Mouse (Mus musculus) neural tube, embryonic 12.5 days (tissue): ENCODE measurements around the gene Stard10. TPM values are rescaled to one million over a fixed set of nuclear protein-coding genes. Genes with fewer than 3 reads are reported as not detected.

Source experiments
- ATAC-seq: fragments of 200-750 bp; cut with Nextera tagmentation; 2 replicates; pipeline ENCODE4 v1.8.0; 2017; ENCODE audit warnings: low read depth, mild to moderate bottlenecking, moderate TSS enrichment, moderate library complexity; ENCODE audit not compliant: low FRiP score
- H3K27ac ChIP-seq: fragments of 300-500 bp; sonication (generic); 2 replicates; pipeline ENCODE4 v1.5.1; 2016
- H3K27me3 ChIP-seq: fragments of 300-500 bp; sonication (generic); replicated peaks from 2 replicates; pipeline ENCODE4 v1.6.1; 2016; ENCODE audit warnings: mild to moderate bottlenecking
- H3K36me3 ChIP-seq: fragments of 300-500 bp; sonication (generic); 2 replicates; pipeline ENCODE4 v1.6.1; 2016; ENCODE audit warnings: mild to moderate bottlenecking
- H3K4me1 ChIP-seq: fragments of 300-500 bp; sonication (generic); 2 replicates; pipeline ENCODE4 v1.6.1; 2016
- H3K4me2 ChIP-seq: fragments of 300-500 bp; sonication (generic); replicated peaks from 2 replicates; pipeline ENCODE4 v1.6.1; 2016; ENCODE audit warnings: mild to moderate bottlenecking
- H3K4me3 ChIP-seq: fragments of 300-500 bp; sonication (generic); 2 replicates; pipeline ENCODE4 v1.5.1; 2016
- H3K9ac ChIP-seq: fragments of 300-500 bp; sonication (generic); 2 replicates; pipeline ENCODE4 v1.6.1; 2016; ENCODE audit warnings: mild to moderate bottlenecking
- H3K9me3 ChIP-seq: fragments of 300-500 bp; sonication (generic); 2 replicates; pipeline ENCODE4 v1.6.1; 2016; ENCODE audit warnings: mild to moderate bottlenecking
- WGBS: fragments of 180-500 bp; shearing (Covaris S2); methylation state at CpG from one replicate; pipeline ENCODE4 v1.1.7; 2016; 5-methylcytosine and 5-hydroxymethylcytosine counted together
- polyA plus RNA-seq: library from polyadenylated mRNA; unstranded; fragments of >200 nt; fragmentation: Nextera tagmentation; extraction: Ambion mirVana; gene quantifications from 2 replicates; pipeline ENCODE4 v1.2.1, GENCODE M21; 2016

The Stard10 gene
- polyA plus RNA-seq, 1 experiment from 2014 or later = 8.2 TPM

GRCm38 (mm10) chr7:101360406-101360805 lies 43.5 kb downstream of the Stard10 start:
- Histone ChIP-seq H3K9ac (no peak overlapping the region), H3K36me3 (no peaks in the 10 kb centered on the region), H3K4me2 (no peak overlapping the region), H3K27me3 (no peaks in the 10 kb centered on the region), H3K27ac (no peak overlapping the region), H3K4me1 (peaks cover 12% of the 10 kb centered on the region; the same call in 1 of the 2 replicates), H3K9me3 (no peaks in the 10 kb centered on the region), H3K4me3 (no peak overlapping the region)
- no peak for ATAC-seq
- WGBS = 75% methylated on average over 3 of the region's 3 CpGs

DNA sequence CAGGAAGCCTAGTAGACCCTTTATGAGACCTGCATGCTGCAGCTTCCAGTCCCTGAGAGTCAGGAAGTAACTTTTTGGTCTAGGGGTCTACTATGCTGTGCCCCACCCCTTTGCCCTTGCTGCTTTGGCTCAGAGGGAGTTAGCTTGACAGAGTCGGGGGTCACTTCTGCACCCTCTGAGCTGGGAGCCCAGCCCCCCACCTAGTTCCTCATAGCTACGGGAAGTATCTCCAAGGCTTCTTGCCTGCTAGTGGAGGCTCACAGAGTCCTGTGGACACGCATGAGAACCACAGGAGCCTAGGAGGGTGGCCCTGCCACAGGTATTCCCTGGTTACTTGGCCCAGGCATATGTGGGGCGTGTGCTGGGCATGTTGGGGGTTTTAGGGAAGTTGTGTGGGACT lies 44.1 kb downstream of the Stard10 start:
- ATAC-seq = no peak
- H3K27me3 ChIP-seq = no peaks in the 10 kb centered on the region
- H3K9me3 ChIP-seq = no peaks in the 10 kb centered on the region
- H3K36me3 ChIP-seq = no peaks in the 10 kb centered on the region
- no peak overlapping the region for H3K4me2 ChIP-seq
- 80% methylated on average over 4 of the region's 4 CpGs for WGBS
- peaks cover 12% of the 10 kb centered on the region; the same call in 1 of the 2 replicates for H3K4me1 ChIP-seq
- H3K9ac ChIP-seq = no peak overlapping the region
- H3K27ac ChIP-seq = no peak overlapping the region
- H3K4me3 ChIP-seq = no peak overlapping the region

GRCm38 (mm10) chr7:101361767-101362166 lies 44.9 kb downstream of the Stard10 start:
- H3K9ac ChIP-seq = no peak overlapping the region
- H3K9me3 ChIP-seq = no peaks in the 10 kb centered on the region
- ATAC-seq = no peak
- H3K4me2 ChIP-seq = no peak overlapping the region
- H3K27ac ChIP-seq = no peak overlapping the region
- H3K4me1 ChIP-seq = peaks cover 5% of the 10 kb centered on the region; the same call in 1 of the 2 replicates
- H3K27me3 ChIP-seq = no peaks in the 10 kb centered on the region
- WGBS = 63% methylated on average over 4 of the region's 4 CpGs
- no peaks in the 10 kb centered on the region for H3K36me3 ChIP-seq
- H3K4me3 ChIP-seq = no peak overlapping the region

- H3K36me3 ChIP-seq = no peaks in the 10 kb centered on the region
- H3K4me1 ChIP-seq = no peaks in the 10 kb centered on the region
- WGBS = 73% methylated on average over 5 of the region's 5 CpGs
- no peak overlapping the region for H3K4me3 ChIP-seq
- no peak overlapping the region for H3K4me2 ChIP-seq
- no peak for ATAC-seq
- H3K9me3 ChIP-seq = no peaks in the 10 kb centered on the region
- H3K9ac ChIP-seq = no peak overlapping the region
- no peak overlapping the region for H3K27ac ChIP-seq
- no peaks in the 10 kb centered on the region for H3K27me3 ChIP-seq
These were observed 45.9 kb downstream of the Stard10 start for GRCm38 (mm10) chr7:101362791-101363191.

DNA sequence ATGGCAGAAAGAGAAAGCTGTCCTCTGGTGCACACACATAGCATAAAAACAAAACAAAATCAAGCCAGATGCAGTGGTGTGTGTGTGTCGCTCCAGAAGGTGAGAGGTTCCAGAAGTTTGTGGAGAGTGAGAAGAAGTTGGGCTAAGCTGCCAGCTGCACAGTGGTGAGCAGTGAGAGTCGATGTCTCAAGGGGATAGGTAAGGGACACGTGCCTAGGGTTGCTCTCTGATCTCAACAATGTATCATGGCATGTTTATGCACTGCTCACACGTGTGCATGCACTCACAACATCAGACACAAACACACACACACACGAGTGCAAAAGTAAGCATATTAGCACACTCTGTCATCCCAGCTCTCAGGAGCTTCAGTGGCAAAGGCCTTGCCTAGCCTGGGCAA lies 47.0 kb downstream of the Stard10 start:
- H3K4me1 ChIP-seq = no peaks in the 10 kb centered on the region
- no peaks in the 10 kb centered on the region for H3K27me3 ChIP-seq
- no peak overlapping the region for H3K4me3 ChIP-seq
- WGBS = 79% methylated on average over 5 of the region's 5 CpGs
- no peaks in the 10 kb centered on the region for H3K9me3 ChIP-seq
- ATAC-seq = no peak
- H3K4me2 ChIP-seq = no peak overlapping the region
- H3K9ac ChIP-seq = no peak overlapping the region
- no peak overlapping the region for H3K27ac ChIP-seq
- H3K36me3 ChIP-seq = no peaks in the 10 kb centered on the region

DNA sequence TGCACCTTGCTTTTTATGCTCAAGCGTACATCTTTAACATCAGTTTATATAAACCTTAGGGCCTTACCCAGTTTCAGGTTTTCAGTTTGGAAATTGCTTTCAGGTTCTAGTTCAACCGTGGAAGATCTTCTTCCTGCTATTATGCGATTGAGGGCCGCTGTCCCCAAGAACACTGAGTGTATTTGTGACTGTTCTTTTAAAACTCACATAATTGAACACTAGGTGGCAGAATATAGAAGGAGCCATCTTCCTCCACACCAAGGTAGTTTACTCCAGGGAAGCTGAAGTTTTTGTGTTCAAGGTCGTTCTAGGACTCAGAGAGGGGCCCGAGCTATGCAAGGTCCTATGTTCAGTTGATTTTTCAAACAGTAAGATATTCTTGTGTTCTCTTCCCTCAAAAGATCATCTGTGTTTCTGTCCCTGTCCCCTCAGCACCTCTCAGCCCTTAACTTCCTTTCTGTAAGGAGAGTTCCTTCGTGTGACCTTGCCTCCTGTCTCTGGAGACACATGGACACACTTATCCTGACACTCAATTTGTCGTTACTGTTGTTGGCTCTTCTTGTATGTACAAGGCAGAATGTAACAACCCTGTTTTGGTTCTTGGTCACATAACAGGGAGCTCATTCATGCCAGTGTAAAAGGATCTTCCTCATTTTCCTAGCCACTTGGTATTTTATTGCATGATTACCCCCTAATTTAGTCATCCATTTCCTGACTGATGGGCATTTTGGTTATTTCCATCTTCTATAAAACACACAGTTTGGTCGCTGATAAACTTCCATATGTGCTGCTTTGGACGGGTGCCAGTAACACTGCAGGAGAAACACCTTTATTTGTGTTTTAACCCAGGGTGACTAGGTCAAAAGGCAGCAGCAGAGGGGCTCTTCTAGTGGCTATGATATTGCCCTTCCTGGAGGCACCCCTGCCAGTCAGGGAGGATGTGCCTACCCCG lies 51.3 kb downstream of the Stard10 start:
- WGBS = 57% methylated on average over 11 of the region's 11 CpGs
- H3K27ac ChIP-seq = no peak overlapping the region
- no peak overlapping the region for H3K4me3 ChIP-seq
- H3K4me1 ChIP-seq = no peaks in the 10 kb centered on the region
- H3K4me2 ChIP-seq = no peak overlapping the region
- H3K9me3 ChIP-seq = no peaks in the 10 kb centered on the region
- H3K36me3 ChIP-seq = no peaks in the 10 kb centered on the region
- H3K9ac ChIP-seq = no peak overlapping the region
- no peaks in the 10 kb centered on the region for H3K27me3 ChIP-seq
- no peak for ATAC-seq

- Histone ChIP-seq H3K36me3 (no peaks in the 10 kb centered on the region), H3K4me1 (no peaks in the 10 kb centered on the region), H3K4me3 (no peak overlapping the region), H3K4me2 (no peak overlapping the region), H3K27me3 (no peaks in the 10 kb centered on the region), H3K27ac (no peak overlapping the region), H3K9me3 (no peaks in the 10 kb centered on the region), H3K9ac (no peak overlapping the region)
- 83% methylated on average over 7 of the region's 7 CpGs for WGBS
- no peak for ATAC-seq
These were observed 52.8 kb downstream of the Stard10 start for GRCm38 (mm10) chr7:101369666-101370065.

DNA sequence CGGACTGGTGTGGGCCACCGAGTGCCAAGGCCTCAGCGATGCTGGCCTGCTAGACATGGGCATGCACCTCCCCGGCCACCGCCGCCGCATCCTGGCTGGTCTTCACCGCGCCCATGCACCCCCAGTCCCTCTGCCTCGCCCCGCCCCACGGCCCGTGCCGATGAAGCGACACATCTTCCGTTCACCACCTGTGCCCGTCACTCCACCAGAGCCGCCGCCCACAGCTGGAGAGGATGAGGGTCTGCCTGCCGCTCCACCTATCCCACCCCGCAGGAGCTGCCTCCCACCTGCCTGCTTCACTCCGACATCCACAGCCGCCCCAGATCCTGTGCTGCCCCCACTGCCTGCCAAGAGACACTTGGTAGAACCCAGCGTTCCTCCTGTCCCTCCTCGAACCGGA lies 56.2 kb downstream of the Stard10 start:
- Histone ChIP-seq H3K4me1 (peaks cover 3% of the 10 kb centered on the region; the same call in 1 of the 2 replicates), H3K4me2 (no peak overlapping the region), H3K27ac (no peak overlapping the region), H3K9ac (no peak overlapping the region), H3K36me3 (no peaks in the 10 kb centered on the region), H3K9me3 (no peaks in the 10 kb centered on the region), H3K4me3 (no peak overlapping the region; the same call in 1 of the 2 replicates), H3K27me3 (no peaks in the 10 kb centered on the region)
- ATAC-seq = no peak
- WGBS = 82% methylated on average over 26 of the region's 26 CpGs

- Histone ChIP-seq H3K27me3 (no peaks in the 10 kb centered on the region), H3K4me2 (no peak overlapping the region), H3K9me3 (no peaks in the 10 kb centered on the region), H3K4me3 (no peak overlapping the region), H3K9ac (no peak overlapping the region), H3K4me1 (peaks cover 4% of the 10 kb centered on the region; the same call in 1 of the 2 replicates), H3K36me3 (no peaks in the 10 kb centered on the region), H3K27ac (no peak overlapping the region)
- peak; percentile 72; the same call in 1 of the 2 replicates for ATAC-seq
These were observed 57.3 kb downstream of the Stard10 start for GRCm38 (mm10) chr7:101374155-101374554.

DNA sequence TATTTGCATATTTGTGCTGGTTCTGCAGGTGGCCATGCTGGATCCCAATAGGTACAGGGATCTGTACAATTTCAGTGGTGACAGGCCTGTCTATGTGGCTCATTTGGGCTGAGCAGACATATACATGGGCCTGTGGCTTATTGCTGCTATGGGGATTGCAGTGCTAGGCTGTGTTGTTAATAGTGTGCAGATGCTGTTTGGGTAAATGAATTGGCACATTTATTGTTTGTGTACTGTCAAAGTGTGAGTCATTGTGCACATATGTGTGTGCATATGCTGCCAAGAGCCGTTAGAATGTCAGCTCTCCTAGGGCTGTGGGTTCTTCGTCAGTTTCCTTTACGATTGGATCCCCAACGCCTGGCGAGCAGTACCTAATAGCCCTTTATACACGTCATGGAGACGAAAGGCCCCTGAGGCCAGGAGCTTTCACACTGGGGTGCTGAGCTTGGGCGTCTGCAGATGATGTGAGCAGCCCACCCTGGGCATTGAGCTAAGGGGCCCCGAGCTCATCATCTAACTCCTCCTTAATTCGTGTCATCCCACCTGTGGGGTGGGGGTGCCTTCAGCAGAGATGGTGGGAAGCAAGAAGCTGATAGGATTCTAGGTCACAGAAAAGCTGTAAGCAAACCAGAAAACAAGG lies 59.9 kb downstream of the Stard10 start:
- no peak overlapping the region for H3K4me3 ChIP-seq
- peaks cover 4% of the 10 kb centered on the region; the same call in 1 of the 2 replicates for H3K4me1 ChIP-seq
- H3K9me3 ChIP-seq = no peaks in the 10 kb centered on the region
- H3K27me3 ChIP-seq = no peaks in the 10 kb centered on the region
- WGBS = 59% methylated on average over 10 of the region's 10 CpGs
- H3K27ac ChIP-seq = no peak overlapping the region
- no peaks in the 10 kb centered on the region for H3K36me3 ChIP-seq
- no peak overlapping the region for H3K9ac ChIP-seq
- no peak for ATAC-seq
- no peak overlapping the region for H3K4me2 ChIP-seq

GRCm38 (mm10) chr7:101377741-101378262 lies 60.9 kb downstream of the Stard10 start:
- Histone ChIP-seq H3K4me2 (no peak overlapping the region), H3K27ac (no peak overlapping the region), H3K9me3 (no peaks in the 10 kb centered on the region), H3K36me3 (no peaks in the 10 kb centered on the region), H3K9ac (no peak overlapping the region), H3K27me3 (no peaks in the 10 kb centered on the region), H3K4me1 (peaks cover 4% of the 10 kb centered on the region; the same call in 1 of the 2 replicates), H3K4me3 (no peak overlapping the region)
- no peak for ATAC-seq
- 28% methylated on average over 7 of the region's 7 CpGs for WGBS

DNA sequence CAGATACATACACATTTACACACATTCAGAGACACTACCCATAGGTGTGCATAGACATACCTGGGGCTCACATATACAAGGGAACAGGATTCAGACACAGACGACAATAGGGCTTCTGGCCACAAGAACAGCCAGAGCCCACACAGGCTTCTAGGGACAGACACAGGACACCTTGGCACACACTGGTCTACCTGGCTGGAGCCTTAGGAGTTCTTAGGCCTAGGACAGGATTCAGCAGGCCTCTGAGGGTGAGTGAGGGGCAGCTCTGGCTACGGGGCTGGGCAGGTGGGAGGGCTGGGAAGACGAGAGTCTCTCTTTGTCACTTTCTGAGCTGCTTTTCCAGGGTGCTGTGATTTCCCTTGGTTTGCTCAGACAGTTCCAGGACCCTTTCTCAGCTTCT lies 61.4 kb downstream of the Stard10 start:
- ATAC-seq = no peak
- no peak overlapping the region for H3K4me2 ChIP-seq

More for the DNA sequence above, 61.4 kb downstream of the Stard10 start:
- H3K36me3 ChIP-seq = no peaks in the 10 kb centered on the region
- H3K27ac ChIP-seq = no peak overlapping the region
- H3K27me3 ChIP-seq = no peaks in the 10 kb centered on the region
- no peaks in the 10 kb centered on the region for H3K9me3 ChIP-seq
- no peak overlapping the region for H3K4me3 ChIP-seq
- peaks cover 4% of the 10 kb centered on the region; the same call in 1 of the 2 replicates for H3K4me1 ChIP-seq
- no peak overlapping the region for H3K9ac ChIP-seq
- 68% methylated on average over 3 of the region's 3 CpGs for whole genome bisulfite sequencing
